In genomic region chr11:103206203-103206602, GRCm38 (mm10) we compare ENCODE assay signal across 29 mouse cellular contexts. TPM values are rescaled to one million over a fixed set of nuclear protein-coding genes. Genes with fewer than 3 reads are reported as not detected.
"Had no signal": no experiment of that assay in that cellular context is flagged by ENCODE, and none has a peak within 500 bp of the region (broad histone marks: within the 10 kb centered on the region; RNA-seq: fewer than 3 reads in every experiment).

No protein-coding gene starts in this region.

- H3K4me3 ChIP-seq: kidney, embryonic 15.5 days; limb, embryonic 12.5 days; limb, embryonic 15.5 days; megakaryocyte, embryonic 14.5 days; midbrain, embryonic 10.5 days; midbrain, embryonic 13.5 days; myocyte; neural tube, embryonic 13.5 days had no signal

- DNase-seq: kidney, adult 11 months; kidney, adult 8-10 months; kidney, postnatal 10 days; kidney, postnatal 36 days; left cerebral cortex, postnatal 4 days; liver, postnatal 0 days; retina, postnatal 1 day; right cerebral cortex, postnatal 4 days; thymus, adult 18-20 months; thymus, postnatal 36 days had no signal

- H3K27ac ChIP-seq: kidney, embryonic 15.5 days; limb, embryonic 12.5 days; limb, embryonic 15.5 days; liver, embryonic 14.5 days; macrophage; midbrain, embryonic 10.5 days; midbrain, embryonic 13.5 days; neural tube, embryonic 13.5 days; stomach, postnatal 0 days had no signal

- ATAC-seq: liver, postnatal 0 days; lung, postnatal 0 days; midbrain, embryonic 13.5 days; midbrain, embryonic 16.5 days had no signal

- H3K9me3 ChIP-seq: kidney, embryonic 15.5 days; limb, embryonic 12.5 days; limb, embryonic 15.5 days; megakaryocyte, embryonic 14.5 days; midbrain, embryonic 10.5 days; midbrain, embryonic 13.5 days; neural tube, embryonic 13.5 days had no signal

- H3K9ac ChIP-seq: kidney, embryonic 15.5 days; limb, embryonic 12.5 days; limb, embryonic 15.5 days; liver, embryonic 14.5 days; liver, postnatal 0 days; lung, embryonic 14.5 days; midbrain, embryonic 13.5 days; neural tube, embryonic 13.5 days had no signal

- H3K36me3 ChIP-seq: kidney, embryonic 15.5 days; limb, embryonic 12.5 days; limb, embryonic 15.5 days; midbrain, embryonic 10.5 days; midbrain, embryonic 13.5 days; neural tube, embryonic 13.5 days had no signal

RNA-seq across cellular contexts. Expression of gene 1700023F06Rik, which starts 2.2 kb away (rescaled TPM):
- total RNA-seq: monocyte, adult 5-6 weeks; neutrophil, adult 5-6 weeks had no signal
- polyA plus RNA-seq: liver, embryonic 14.5 days; macrophage; myocyte had no signal

RNA-seq across cellular contexts. Expression of gene Spata32, which starts 12.0 kb away (rescaled TPM):
- total RNA-seq: monocyte, adult 5-6 weeks; neutrophil, adult 5-6 weeks had no signal
- polyA plus RNA-seq: kidney, embryonic 15.5 days; limb, embryonic 12.5 days; limb, embryonic 15.5 days; liver, embryonic 11.5 days; liver, embryonic 14.5 days; liver, postnatal 0 days; lung, embryonic 14.5 days; lung, postnatal 0 days; macrophage; midbrain, embryonic 10.5 days; stomach, embryonic 14.5 days; stomach, postnatal 0 days; urinary bladder, adult 2 months had no signal
